Mouse (Mus musculus): ENCODE measurements around the gene Rgs17. TPM values are rescaled to one million over a fixed set of nuclear protein-coding genes. Genes with fewer than 3 reads are reported as not detected.
"Not testable (repeated sequence)": the region's sequence is repeated elsewhere in the genome, so short reads cannot be mapped to it uniquely, and the experiment has no call there.

The Rgs17 gene
- 8.4 and 9.4 TPM in 2 replicates for polyA plus RNA-seq (2011; ENCODE audit: insufficient read depth, insufficient read length, low read depth, missing spikeins)

DNA sequence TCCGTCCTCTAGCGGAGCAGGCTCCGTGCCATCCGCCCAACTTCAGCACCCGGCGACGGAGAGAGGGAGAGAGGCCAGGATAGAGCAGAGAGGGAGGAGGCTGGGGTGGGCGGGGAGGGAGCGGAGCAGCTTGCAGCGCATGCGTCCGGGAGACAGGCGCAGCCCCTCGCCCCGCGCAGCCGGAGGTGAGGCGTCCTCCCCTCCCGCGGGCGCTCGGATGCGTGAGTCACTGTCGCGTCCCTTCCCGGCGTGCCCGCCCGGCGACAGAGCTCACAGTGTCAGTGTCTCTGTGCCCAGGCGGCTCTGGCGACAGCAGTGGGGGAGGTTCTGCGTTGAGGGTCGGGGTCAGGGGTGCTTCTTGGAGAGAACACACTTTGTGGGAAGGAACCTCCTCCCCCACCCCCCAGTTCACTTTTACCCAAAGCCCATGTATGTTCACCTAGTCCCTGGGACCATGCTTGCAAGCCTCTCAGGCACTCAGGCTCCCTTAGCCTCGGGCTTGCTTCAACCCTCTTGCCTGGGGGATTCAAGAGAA lies at the start of gene Rgs17:
Gene Rgs17, minus strand, starts transcription at position 107 of the 535 bp plus-strand sequence.
- Histone ChIP-seq H3K4me1 (ENCODE audit: control insufficient read depth, insufficient read depth, low read length) (no peaks in the 10 kb centered on the region), H3K9ac (ENCODE audit: low read depth, poor library complexity, severe bottlenecking) (peak within 1 kb of the TSS; percentile 62), H3K27me3 (ENCODE audit: control insufficient read depth, insufficient read depth, low read length, poor library complexity, severe bottlenecking) (peaks cover 4% of the 10 kb centered on the region), H3K36me3 (ENCODE audit: control insufficient read depth, insufficient read depth, low read length, poor library complexity, severe bottlenecking) (no peaks in the 10 kb centered on the region), H3K9me3 (replicated peaks; ENCODE audit: control insufficient read depth, insufficient read depth, low read length, poor library complexity, severe bottlenecking) (no peaks in the 10 kb centered on the region), H3K4me3 (ENCODE audit: low read depth, low read length) (peak within 1 kb of the TSS; percentile 93), H3K27ac (ENCODE audit: insufficient read depth, low read length) (no peak within 1 kb of the TSS)
- TF ChIP-seq EP300 (IDR thresholded peaks at IDR 0.05; ENCODE audit: insufficient read depth, low read depth, low read length) (no peak), CTCF (IDR thresholded peaks at IDR 0.05; ENCODE audit: low read depth, low read length) (no peak), POLR2A (IDR thresholded peaks at IDR 0.05; ENCODE audit: insufficient read depth, low read length) (no peak)

GRCm38 (mm10) chr10:5967655-5968054 lies 45.5 kb upstream of the Rgs17 start:
- H3K36me3 ChIP-seq (ENCODE audit: control insufficient read depth, insufficient read depth, low read length, poor library complexity, severe bottlenecking) = no peaks in the 10 kb centered on the region
- H3K9ac ChIP-seq (ENCODE audit: low read depth, poor library complexity, severe bottlenecking) = no peak overlapping the region
- no peaks in the 10 kb centered on the region for H3K4me1 ChIP-seq (ENCODE audit: control insufficient read depth, insufficient read depth, low read length)
- TF ChIP-seq POLR2A (IDR thresholded peaks at IDR 0.05; ENCODE audit: insufficient read depth, low read length) (no peak), EP300 (IDR thresholded peaks at IDR 0.05; ENCODE audit: insufficient read depth, low read depth, low read length) (no peak), CTCF (IDR thresholded peaks at IDR 0.05; ENCODE audit: low read depth, low read length) (no peak)
- no peaks in the 10 kb centered on the region for H3K9me3 ChIP-seq (replicated peaks; ENCODE audit: control insufficient read depth, insufficient read depth, low read length, poor library complexity, severe bottlenecking)
- H3K27me3 ChIP-seq (ENCODE audit: control insufficient read depth, insufficient read depth, low read length, poor library complexity, severe bottlenecking) = no peaks in the 10 kb centered on the region
- no peak overlapping the region for H3K4me3 ChIP-seq (ENCODE audit: low read depth, low read length)
- H3K27ac ChIP-seq (ENCODE audit: insufficient read depth, low read length) = no peak overlapping the region

DNA sequence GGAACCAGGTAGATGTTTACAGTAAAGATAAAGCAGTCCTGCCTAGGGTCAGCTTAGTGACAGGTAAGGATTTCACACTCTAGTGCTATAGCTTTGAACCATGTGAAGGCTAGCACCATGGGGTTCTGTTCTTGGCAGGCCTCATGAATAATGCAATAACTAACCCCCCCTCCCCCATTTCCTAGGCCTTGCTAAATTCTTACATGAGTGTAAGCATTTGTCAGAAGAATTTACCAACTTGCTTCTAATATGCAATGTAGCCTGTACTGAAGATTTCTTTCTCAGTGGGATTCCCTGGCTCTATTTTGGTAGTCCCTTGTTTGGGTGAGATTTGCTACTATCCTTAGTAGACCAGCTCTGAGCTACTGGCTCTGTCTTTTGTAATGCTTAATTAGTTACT lies 31.6 kb upstream of the Rgs17 start:
- not testable (repeated sequence) for H3K4me3 ChIP-seq (ENCODE audit: low read depth, low read length); H3K9me3 ChIP-seq (replicated peaks; ENCODE audit: control insufficient read depth, insufficient read depth, low read length, poor library complexity, severe bottlenecking); H3K27me3 ChIP-seq (ENCODE audit: control insufficient read depth, insufficient read depth, low read length, poor library complexity, severe bottlenecking); H3K36me3 ChIP-seq (ENCODE audit: control insufficient read depth, insufficient read depth, low read length, poor library complexity, severe bottlenecking); H3K4me1 ChIP-seq (ENCODE audit: control insufficient read depth, insufficient read depth, low read length); H3K9ac ChIP-seq (ENCODE audit: low read depth, poor library complexity, severe bottlenecking); H3K27ac ChIP-seq (ENCODE audit: insufficient read depth, low read length)

DNA sequence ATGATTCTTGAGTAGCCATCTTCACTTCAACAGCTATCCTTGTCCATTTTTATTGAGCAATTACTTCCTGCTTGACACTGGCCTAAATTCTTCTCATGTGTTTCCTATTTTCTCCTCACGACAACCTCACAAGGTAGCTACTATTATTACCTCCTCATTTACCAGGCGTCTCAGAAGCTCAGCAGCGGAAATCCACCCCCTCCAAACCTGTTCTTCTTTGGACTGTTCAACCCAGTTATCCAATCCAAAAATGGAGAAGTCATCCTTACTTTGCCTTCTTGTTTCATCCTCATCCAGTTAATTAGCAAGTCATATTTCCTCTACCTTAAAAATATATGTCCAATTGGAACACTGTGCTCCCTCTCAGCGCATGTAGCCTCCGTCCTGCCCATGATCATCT lies 2.1 kb upstream of the Rgs17 start:
- Histone ChIP-seq H3K36me3 (ENCODE audit: control insufficient read depth, insufficient read depth, low read length, poor library complexity, severe bottlenecking) (no peaks in the 10 kb centered on the region), H3K9ac (ENCODE audit: low read depth, poor library complexity, severe bottlenecking) (no peak overlapping the region), H3K27me3 (ENCODE audit: control insufficient read depth, insufficient read depth, low read length, poor library complexity, severe bottlenecking) (peaks cover 4% of the 10 kb centered on the region), H3K9me3 (replicated peaks; ENCODE audit: control insufficient read depth, insufficient read depth, low read length, poor library complexity, severe bottlenecking) (no peaks in the 10 kb centered on the region), H3K27ac (ENCODE audit: insufficient read depth, low read length) (no peak overlapping the region), H3K4me1 (ENCODE audit: control insufficient read depth, insufficient read depth, low read length) (no peaks in the 10 kb centered on the region), H3K4me3 (ENCODE audit: low read depth, low read length) (no peak overlapping the region)
- no peak for TF ChIP-seq POLR2A (IDR thresholded peaks at IDR 0.05; ENCODE audit: insufficient read depth, low read length)
- TF ChIP-seq EP300 (IDR thresholded peaks at IDR 0.05; ENCODE audit: insufficient read depth, low read depth, low read length) = no peak
- no peak for TF ChIP-seq CTCF (IDR thresholded peaks at IDR 0.05; ENCODE audit: low read depth, low read length)

DNA sequence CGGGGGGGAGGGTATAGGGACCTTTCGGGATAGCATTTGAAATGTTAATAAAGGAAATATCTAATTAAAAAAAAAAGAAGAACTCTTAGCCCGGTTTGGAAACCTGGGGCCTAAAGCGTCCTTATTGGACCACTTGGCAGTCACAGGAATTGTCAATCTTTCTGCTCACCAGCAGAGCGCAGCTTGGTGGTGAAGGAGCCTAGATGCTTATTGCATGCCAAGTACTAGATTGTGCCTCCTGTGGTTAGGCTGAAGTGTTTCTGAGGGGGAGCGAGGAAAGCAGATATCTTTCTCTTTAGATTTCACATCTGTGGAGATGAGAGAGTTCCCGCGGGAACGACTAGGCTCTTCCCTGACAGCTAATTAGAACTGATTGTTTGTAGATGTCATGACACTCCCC lies 896 bp upstream of the Rgs17 start:
- no peak for TF ChIP-seq POLR2A (IDR thresholded peaks at IDR 0.05; ENCODE audit: insufficient read depth, low read length)
- no peak for TF ChIP-seq EP300 (IDR thresholded peaks at IDR 0.05; ENCODE audit: insufficient read depth, low read depth, low read length)
- TF ChIP-seq CTCF (IDR thresholded peaks at IDR 0.05; ENCODE audit: low read depth, low read length) = no peak
- Histone ChIP-seq H3K36me3 (ENCODE audit: control insufficient read depth, insufficient read depth, low read length, poor library complexity, severe bottlenecking) (no peaks in the 10 kb centered on the region), H3K4me1 (ENCODE audit: control insufficient read depth, insufficient read depth, low read length) (no peaks in the 10 kb centered on the region), H3K4me3 (ENCODE audit: low read depth, low read length) (no peak overlapping the region), H3K9me3 (replicated peaks; ENCODE audit: control insufficient read depth, insufficient read depth, low read length, poor library complexity, severe bottlenecking) (no peaks in the 10 kb centered on the region), H3K27ac (ENCODE audit: insufficient read depth, low read length) (no peak overlapping the region), H3K27me3 (ENCODE audit: control insufficient read depth, insufficient read depth, low read length, poor library complexity, severe bottlenecking) (peaks cover 4% of the 10 kb centered on the region), H3K9ac (ENCODE audit: low read depth, poor library complexity, severe bottlenecking) (no peak overlapping the region)

GRCm38 (mm10) chr10:5921771-5922170 lies 429 bp downstream of the Rgs17 start:
- Histone ChIP-seq H3K27me3 (ENCODE audit: control insufficient read depth, insufficient read depth, low read length, poor library complexity, severe bottlenecking) (peaks cover 4% of the 10 kb centered on the region), H3K9me3 (replicated peaks; ENCODE audit: control insufficient read depth, insufficient read depth, low read length, poor library complexity, severe bottlenecking) (no peaks in the 10 kb centered on the region), H3K4me1 (ENCODE audit: control insufficient read depth, insufficient read depth, low read length) (no peaks in the 10 kb centered on the region), H3K36me3 (ENCODE audit: control insufficient read depth, insufficient read depth, low read length, poor library complexity, severe bottlenecking) (no peaks in the 10 kb centered on the region), H3K9ac (ENCODE audit: low read depth, poor library complexity, severe bottlenecking) (peak overlapping the region; percentile 62), H3K27ac (ENCODE audit: insufficient read depth, low read length) (no peak overlapping the region), H3K4me3 (ENCODE audit: low read depth, low read length) (peak overlapping the region; percentile 85)
- TF ChIP-seq EP300 (IDR thresholded peaks at IDR 0.05; ENCODE audit: insufficient read depth, low read depth, low read length) (no peak), POLR2A (IDR thresholded peaks at IDR 0.05; ENCODE audit: insufficient read depth, low read length) (no peak), CTCF (IDR thresholded peaks at IDR 0.05; ENCODE audit: low read depth, low read length) (no peak)

Data from ES-Bruce4 (cell line).